Mouse (Mus musculus) liver, adult 10 weeks (tissue): ENCODE measurements around the gene Kank2. TPM values are rescaled to one million over a fixed set of nuclear protein-coding genes. Genes with fewer than 3 reads are reported as not detected.

ENCODE experiments used
- polyA plus RNA-seq: library from polyadenylated mRNA; stranded (reverse); fragments of 350-450 nt; fragmentation: Illumina TruSeq; extraction: RNeasy Lipid Tissue Mini Kit (QIAGEN cat#74804); gene quantifications from one replicate; pipeline ENCODE4 v1.2.3, GENCODE M21; 2014; ENCODE audit warnings: low read depth, low replicate concordance

Gene Kank2
- polyA plus RNA-seq, result 7.5 TPM

DNA sequence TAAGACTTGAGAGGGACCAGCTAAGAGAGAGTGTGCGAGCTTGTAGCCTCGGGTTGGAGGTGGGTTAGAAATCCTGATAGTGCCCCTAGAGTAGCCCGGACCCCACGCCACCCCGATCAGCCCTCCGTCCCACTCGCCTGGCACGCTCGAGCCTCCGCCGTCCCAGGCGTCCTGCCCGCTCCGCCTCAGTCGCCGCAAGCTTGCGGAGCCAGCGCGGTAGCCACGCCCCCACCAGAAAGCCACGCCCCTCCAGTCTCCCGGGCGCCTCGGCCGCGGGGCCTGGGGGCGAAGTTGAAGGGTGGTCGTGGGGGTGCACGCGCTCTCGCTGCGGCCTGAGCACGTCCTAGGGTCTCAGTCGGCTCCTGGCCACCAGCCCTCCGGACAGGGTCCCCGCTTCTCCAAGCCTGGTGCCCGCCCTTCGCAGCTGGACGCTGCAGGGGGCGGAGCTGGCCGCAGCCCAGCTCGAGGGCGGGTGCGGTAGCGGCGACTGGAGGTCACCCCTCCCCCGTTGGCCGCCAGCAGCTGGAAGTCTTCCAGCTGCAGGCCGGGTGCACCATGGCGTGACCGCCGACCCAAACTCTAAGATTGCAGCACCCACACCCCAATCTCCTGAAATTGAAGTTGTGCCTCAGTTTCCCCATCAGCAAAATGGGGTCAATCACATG is at the start of gene Kank2:
Kank2 (minus strand) TSS at position 400 of the 665 bp plus-strand sequence.

GRCm38 (mm10) chr9:21835258-21835912 is 36.8 kb upstream of the Kank2 start, which contains the start of gene Angptl8:
Angptl8 (plus strand) TSS chr9:21835510.

DNA sequence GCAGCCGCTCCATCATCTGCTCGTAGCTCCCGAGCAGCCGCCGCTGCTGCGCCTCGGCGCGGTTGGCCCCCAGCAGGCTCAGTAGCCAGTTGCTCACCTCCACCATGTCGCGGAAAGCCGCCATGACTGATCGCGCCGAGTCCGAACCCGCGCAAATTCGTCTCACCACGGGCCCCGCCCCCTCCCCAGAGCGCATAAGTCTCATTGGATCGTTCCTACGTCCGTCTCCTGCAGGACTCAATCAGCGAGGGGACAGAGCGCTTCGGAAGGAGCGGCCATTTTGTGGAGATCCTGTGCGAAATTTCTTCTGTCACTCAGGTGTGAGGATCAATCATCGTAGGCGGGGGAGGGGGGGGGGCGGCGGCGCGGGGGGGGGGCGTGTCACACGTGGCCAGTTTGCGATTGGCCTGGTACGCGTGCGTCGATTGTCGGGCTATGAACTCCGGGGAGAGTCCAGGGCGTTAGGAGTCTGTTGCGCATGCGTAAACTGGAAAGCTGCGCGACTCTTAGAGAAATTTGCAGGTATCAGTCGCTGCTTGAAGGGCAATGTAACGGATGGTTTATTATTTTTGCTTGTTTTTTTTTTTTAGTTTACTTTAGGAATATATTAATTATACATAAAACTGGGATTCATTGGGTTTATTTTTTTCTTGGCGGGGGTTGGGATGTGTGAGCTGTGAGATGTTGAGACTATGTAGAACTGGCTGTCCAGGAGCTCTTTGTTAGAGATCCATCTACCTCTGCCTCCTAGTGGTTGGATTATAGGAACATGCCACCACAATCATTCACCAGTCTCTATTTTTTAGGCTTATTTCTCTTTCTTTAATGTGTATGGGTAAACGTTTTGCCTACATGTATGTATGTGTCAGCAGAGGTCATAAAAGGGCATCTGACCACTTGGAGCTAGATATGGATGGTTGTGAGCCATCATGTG is 38.1 kb downstream of the Kank2 start, which contains the start of gene Spc24:
Spc24 (minus strand) TSS at position 149 of the 934 bp plus-strand sequence.

GRCm38 (mm10) chr9:21723377-21724146 is 75.0 kb downstream of the Kank2 start, which contains the start of gene Ldlr:
Ldlr (plus strand) TSS chr9:21723483.

Other genes with a start within 250 kb of the Kank2 start
- 30.6 TPM for gene Timm29, start 206.0 kb downstream of the Kank2 start, polyA plus RNA-seq
- gene Yipf2, start 205.9 kb downstream of the Kank2 start, polyA plus RNA-seq, result 7.8 TPM
- 2.7 TPM for gene Smarca4, start 182.6 kb downstream of the Kank2 start, polyA plus RNA-seq
- gene Ldlr, start 75.3 kb downstream of the Kank2 start, polyA plus RNA-seq, result 43.0 TPM
- gene Spc24, start 38.4 kb downstream of the Kank2 start, polyA plus RNA-seq, result 6.4 TPM
- not detected for gene Angptl8, start 36.8 kb upstream of the Kank2 start, polyA plus RNA-seq
- gene Dock6, start 53.9 kb upstream of the Kank2 start, polyA plus RNA-seq, result 3.8 TPM
- 1.7 TPM for gene Rab3d, start 119.4 kb upstream of the Kank2 start, polyA plus RNA-seq
- gene Ccdc159, start 128.7 kb upstream of the Kank2 start, polyA plus RNA-seq, result 1.5 TPM
- gene Tmem205, start 128.8 kb upstream of the Kank2 start, polyA plus RNA-seq, result 32.3 TPM
- gene Plppr2, start 138.3 kb upstream of the Kank2 start, polyA plus RNA-seq, result 0.32 TPM
- gene Swsap1, start 157.0 kb upstream of the Kank2 start, polyA plus RNA-seq, result 3.7 TPM
- gene Epor, start 164.8 kb upstream of the Kank2 start, polyA plus RNA-seq, result not detected
- 3.0 TPM for gene Rgl3, start 190.7 kb upstream of the Kank2 start, polyA plus RNA-seq
- gene Ccdc151, start 203.9 kb upstream of the Kank2 start, polyA plus RNA-seq, result not detected
- 9.6 TPM for gene Prkcsh, start 204.1 kb upstream of the Kank2 start, polyA plus RNA-seq